ENCODE assay signal across 13 mouse cellular contexts in the genomic region with DNA sequence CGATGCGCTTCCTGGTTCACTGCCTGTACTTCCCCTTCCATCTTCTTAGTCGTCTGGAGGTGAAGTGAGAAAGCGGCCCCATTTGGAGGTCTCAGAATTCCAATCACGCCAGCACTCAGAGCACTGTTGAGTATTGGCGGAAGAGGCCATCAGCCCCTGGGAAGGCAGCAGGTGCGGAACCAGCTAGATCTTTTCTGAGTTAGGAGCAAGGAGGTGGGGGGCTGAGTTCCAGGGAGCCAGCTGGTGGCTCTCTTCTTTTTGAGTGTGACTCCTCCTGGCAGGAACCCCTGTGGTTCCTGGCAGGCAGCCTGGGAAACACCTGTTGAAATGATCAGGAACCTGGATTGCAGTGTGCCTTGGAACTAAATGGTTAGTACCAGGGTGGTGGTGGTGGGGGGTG.
DNase-seq lines count a peak whose midpoint lies in the region; ATAC-seq lines count a peak whose summit lies in the region.
"Had no signal": no experiment of that assay in that cellular context is flagged by ENCODE, and none has a peak within 500 bp of the region (broad histone marks: within the 10 kb centered on the region; RNA-seq: fewer than 3 reads in every experiment).

No protein-coding gene starts in this region.

- no peaks in the 10 kb centered on the region for H3K9me3 ChIP-seq in embryonic facial prominence, embryonic 13.5 days
- no peaks in the 10 kb centered on the region for H3K9me3 ChIP-seq in embryonic facial prominence, embryonic 10.5 days
- no peaks in the 10 kb centered on the region for H3K9me3 ChIP-seq in limb, embryonic 13.5 days
- no peaks in the 10 kb centered on the region for H3K9me3 ChIP-seq in limb, embryonic 10.5 days (replicated peaks)
- H3K9me3 ChIP-seq: embryonic facial prominence, embryonic 12.5 days; liver, embryonic 12.5 days; midbrain, embryonic 12.5 days had no signal

- ATAC-seq in embryonic facial prominence, embryonic 13.5 days (ENCODE audit: insufficient number of reproducible peaks, insufficient read depth, low FRiP score, low TSS enrichment, low read depth), result 0 out of 2 replicates have a peak, but pooled peaks have one; percentile 52
- peak; percentile 89 for ATAC-seq in limb, embryonic 13.5 days (ENCODE audit: low FRiP score, low read depth)
- ATAC-seq: liver, embryonic 12.5 days had no signal

- H3K9ac ChIP-seq in embryonic facial prominence, embryonic 13.5 days, result no peak overlapping the region
- H3K9ac ChIP-seq in limb, embryonic 13.5 days, result no peak overlapping the region
- H3K9ac ChIP-seq: embryonic facial prominence, embryonic 12.5 days; liver, embryonic 12.5 days; midbrain, embryonic 12.5 days had no signal

- 56% methylated on average over 7 of the region's 7 CpGs for WGBS in embryonic facial prominence, embryonic 13.5 days
- 63% methylated on average over 7 of the region's 7 CpGs for WGBS in embryonic facial prominence, embryonic 10.5 days
- 33% methylated on average over 7 of the region's 7 CpGs for WGBS in limb, embryonic 13.5 days
- WGBS in limb, embryonic 10.5 days, result 55% methylated on average over 7 of the region's 7 CpGs

- no peaks in the 10 kb centered on the region for H3K36me3 ChIP-seq in embryonic facial prominence, embryonic 13.5 days
- H3K36me3 ChIP-seq in embryonic facial prominence, embryonic 10.5 days (replicated peaks), result no peaks in the 10 kb centered on the region
- no peaks in the 10 kb centered on the region for H3K36me3 ChIP-seq in limb, embryonic 13.5 days
- no peaks in the 10 kb centered on the region for H3K36me3 ChIP-seq in limb, embryonic 10.5 days
- H3K36me3 ChIP-seq: embryonic facial prominence, embryonic 12.5 days; liver, embryonic 12.5 days; midbrain, embryonic 12.5 days had no signal

- H3K4me2 ChIP-seq in embryonic facial prominence, embryonic 13.5 days, result no peak overlapping the region
- H3K4me2 ChIP-seq in limb, embryonic 13.5 days (replicated peaks), result 0 out of 2 replicates have a peak overlapping the region, but pooled peaks have one; percentile 16
- H3K4me2 ChIP-seq: embryonic facial prominence, embryonic 12.5 days; liver, embryonic 12.5 days; midbrain, embryonic 12.5 days had no signal

- H3K27me3 ChIP-seq in embryonic facial prominence, embryonic 13.5 days, result no peaks in the 10 kb centered on the region
- no peaks in the 10 kb centered on the region for H3K27me3 ChIP-seq in embryonic facial prominence, embryonic 10.5 days (replicated peaks; ENCODE audit: low read depth, poor library complexity, severe bottlenecking)
- no peaks in the 10 kb centered on the region for H3K27me3 ChIP-seq in limb, embryonic 13.5 days
- H3K27me3 ChIP-seq in limb, embryonic 10.5 days (ENCODE audit: low read depth, poor library complexity, severe bottlenecking), result no peaks in the 10 kb centered on the region
- H3K27me3 ChIP-seq: embryonic facial prominence, embryonic 12.5 days; liver, embryonic 12.5 days; midbrain, embryonic 12.5 days had no signal

- intact Hi-C loops in gastrocnemius, postnatal 14 days (cut with DNase I; ENCODE audit: low total_unique reads), result no loop called here

- H3K4me3 ChIP-seq in embryonic facial prominence, embryonic 13.5 days, result no peak overlapping the region
- no peak overlapping the region for H3K4me3 ChIP-seq in embryonic facial prominence, embryonic 10.5 days
- H3K4me3 ChIP-seq in limb, embryonic 13.5 days, result no peak overlapping the region
- no peak overlapping the region for H3K4me3 ChIP-seq in limb, embryonic 10.5 days
- H3K4me3 ChIP-seq: embryonic facial prominence, embryonic 12.5 days; liver, embryonic 12.5 days; midbrain, embryonic 12.5 days had no signal

- no peak overlapping the region for H3K27ac ChIP-seq in embryonic facial prominence, embryonic 13.5 days
- H3K27ac ChIP-seq in embryonic facial prominence, embryonic 10.5 days (replicated peaks), result no peak overlapping the region
- H3K27ac ChIP-seq in limb, embryonic 13.5 days, result peak overlapping the region; percentile 4; the same call in 1 of the 2 replicates
- H3K27ac ChIP-seq in limb, embryonic 10.5 days, result no peak overlapping the region
- H3K27ac ChIP-seq: embryonic facial prominence, embryonic 12.5 days; liver, embryonic 12.5 days; midbrain, embryonic 12.5 days had no signal

- no peak for DNase-seq in embryonic facial prominence, embryonic 10.5 days (ENCODE audit: low spot score)
- DNase-seq in limb, embryonic 10.5 days (ENCODE audit: low spot score), result no peak
- DNase-seq in R1 (ENCODE audit: low read depth, low spot score), result peak; percentile 88
- peak; percentile 46 for DNase-seq in gastrocnemius, postnatal 14 days
- DNase-seq in thymus, postnatal 14 days, result no peak
- no peak for DNase-seq in adrenal gland, adult 8-10 months
- DNase-seq: heart, postnatal 4 days; kidney, adult 9 months had no signal

- no peaks in the 10 kb centered on the region for H3K4me1 ChIP-seq in embryonic facial prominence, embryonic 13.5 days
- H3K4me1 ChIP-seq in embryonic facial prominence, embryonic 10.5 days, result no peaks in the 10 kb centered on the region
- no peaks in the 10 kb centered on the region for H3K4me1 ChIP-seq in limb, embryonic 13.5 days
- 0 out of 2 replicates have a peak, but pooled peaks cover 4% of the 10 kb centered on the region for H3K4me1 ChIP-seq in limb, embryonic 10.5 days
- H3K4me1 ChIP-seq: embryonic facial prominence, embryonic 12.5 days; liver, embryonic 12.5 days; midbrain, embryonic 12.5 days had no signal

Comparison
In these comparisons a context has a peak if more than half of its experiments do, and no peak if none do; other contexts are left out.
1. DNase-seq: peak in R1 (single experiment) and gastrocnemius, postnatal 14 days (single experiment); none in embryonic facial prominence, embryonic 10.5 days (single experiment), limb, embryonic 10.5 days (single experiment), thymus, postnatal 14 days (single experiment) and adrenal gland, adult 8-10 months (single experiment).